Mouse (Mus musculus) heart, adult 2 months (tissue): ENCODE results near the gene Ppp6r1. TPM values are rescaled to one million over a fixed set of nuclear protein-coding genes. Genes with fewer than 3 reads are reported as not detected.
"Not testable (repeated sequence)": the region's sequence is repeated elsewhere in the genome, so short reads cannot be mapped to it uniquely, and the experiment has no call there.

Source experiments
- DNase-seq, 2 experiments: peaks; one replicate each; pipeline ENCODE4 v3.0.0; 2021
- H3K27ac ChIP-seq: fragments of 200-600 bp; 2 replicates; pipeline ENCODE4 v1.8.1; 2022
- H3K27me3 ChIP-seq: fragments of 200-500 bp; 2 replicates; pipeline ENCODE4 v1.6.1; 2012; ENCODE audit warnings: mild to moderate bottlenecking, low read length, inconsistent platforms, mixed read lengths; ENCODE audit not compliant: control insufficient read depth, insufficient read depth
- H3K36me3 ChIP-seq: fragments of 200-500 bp; 2 replicates; pipeline ENCODE4 v1.6.1; 2012; ENCODE audit warnings: low read length, inconsistent platforms; ENCODE audit not compliant: control insufficient read depth, insufficient read depth
- H3K4me1 ChIP-seq: fragments of 200-500 bp; 2 replicates; pipeline ENCODE4 v1.6.1; 2011; ENCODE audit warnings: low read length; ENCODE audit not compliant: control insufficient read depth, insufficient read depth
- H3K4me3 ChIP-seq: fragments of 200-600 bp; 2 replicates; pipeline ENCODE4 v1.8.1; 2022
- H3K79me2 ChIP-seq: fragments of 200-500 bp; replicated peaks from 2 replicates; pipeline ENCODE4 v1.6.1; 2012; ENCODE audit warnings: mild to moderate bottlenecking, inconsistent platforms, low read length, moderate library complexity, mixed read lengths; ENCODE audit not compliant: control insufficient read depth, insufficient read depth
- H3K9ac ChIP-seq: fragments of 200-500 bp; 2 replicates; pipeline ENCODE4 v1.6.1; 2012; ENCODE audit warnings: low read depth, mild to moderate bottlenecking, control low read depth, inconsistent platforms, low read length, mixed read lengths
- CTCF ChIP-seq: fragments of 200-600 bp; IDR thresholded peaks from 2 replicates; pipeline ENCODE4 v1.8.1; 2022; ENCODE audit warnings: antibody characterized with exemption, mild to moderate bottlenecking, moderate library complexity
- EP300 ChIP-seq: fragments of 200-500 bp; IDR thresholded peaks from 2 replicates; pipeline ENCODE4 v1.6.1; 2011; ENCODE audit warnings: low read depth, low read length, control low read depth; ENCODE audit not compliant: insufficient read depth
- POLR2A ChIP-seq: fragments of 200-500 bp; IDR thresholded peaks from 2 replicates; pipeline ENCODE4 v1.6.1; 2011; ENCODE audit warnings: mild to moderate bottlenecking, low read depth, low read length, control low read depth; ENCODE audit not compliant: insufficient read depth
- WGBS: fragments of 180-500 bp; shearing (Covaris S2); methylation state at CpG from one replicate; pipeline ENCODE4 v1.1.7; 2018; 5-methylcytosine and 5-hydroxymethylcytosine counted together
- intact Hi-C: fragments of 180-260 bp; cut with DNase I; formaldehyde crosslinking; loops from one replicate; pipeline ENCODE4 v1.15.1; 2025
- polyA plus RNA-seq: library from polyadenylated mRNA; depleted of rRNA; stranded (reverse); fragments of >200 nt; gene quantifications from 2 replicates; pipeline ENCODE4 v1.2.3, GENCODE M21; 2012; rRNA removed
- total RNA-seq, 2 experiments: library from RNA; stranded (reverse); gene quantifications; 2 replicates each; pipeline ENCODE4 v1.2.3; 2021

The Ppp6r1 gene
- total and polyA plus RNA-seq, 3 experiments: 67.1 to 71.9 (median 67.6) TPM

GRCm38 (mm10) chr7:4602969-4603368 lies 55.9 kb downstream of the Ppp6r1 start:
- no peak overlapping the region for H3K27ac ChIP-seq
- no peaks in the 10 kb centered on the region for H3K36me3 ChIP-seq
- 74% methylated on average over 6 of the region's 6 CpGs for WGBS
- intact Hi-C loops: no loop called here
- no peaks in the 10 kb centered on the region for H3K27me3 ChIP-seq
- H3K4me3 ChIP-seq: no peak overlapping the region
- no peaks in the 10 kb centered on the region for H3K79me2 ChIP-seq
- no peak for DNase-seq
- H3K9ac ChIP-seq: no peak overlapping the region
- TF ChIP-seq EP300: no peak
- TF ChIP-seq CTCF: no peak
- no peak for TF ChIP-seq POLR2A
- no peaks in the 10 kb centered on the region for H3K4me1 ChIP-seq

- H3K36me3 ChIP-seq, H3K9ac ChIP-seq, H3K27me3 ChIP-seq, H3K4me3 ChIP-seq, H3K79me2 ChIP-seq, DNase-seq, H3K27ac ChIP-seq, H3K4me1 ChIP-seq, intact Hi-C loops: not testable (repeated sequence)
- 57% methylated on average over 4 of the region's 4 CpGs for WGBS
Measured at GRCm38 (mm10) chr7:4597046-4597445, 61.8 kb downstream of the Ppp6r1 start.

Other genes with a start within 250 kb of the Ppp6r1 start
- 10 to 100 TPM; 31.0 to 34.1 TPM for gene Rdh13, start 213.4 kb downstream of the Ppp6r1 start, total RNA-seq
- 25.1 and 42.5 TPM in 2 replicates for gene Rdh13, start 213.4 kb downstream of the Ppp6r1 start, polyA plus RNA-seq
- 1 to 10 TPM; 3.3 to 3.5 TPM for gene Eps8l1, start 198.3 kb downstream of the Ppp6r1 start, total RNA-seq
- gene Eps8l1, start 198.3 kb downstream of the Ppp6r1 start, polyA plus RNA-seq: 0.74 and 0.82 TPM in 2 replicates
- 10 to 100 TPM; 62.4 to 67.1 TPM for gene Ppp1r12c, start 157.3 kb downstream of the Ppp6r1 start, total RNA-seq
- 47.0 and 53.2 TPM in 2 replicates for gene Ppp1r12c, start 157.3 kb downstream of the Ppp6r1 start, polyA plus RNA-seq
- 10 to 100 TPM; 15.6 to 19.7 TPM for gene Tnnt1, start 142.6 kb downstream of the Ppp6r1 start, total RNA-seq
- gene Tnnt1, start 142.6 kb downstream of the Ppp6r1 start, polyA plus RNA-seq: 9.2 and 12.1 TPM in 2 replicates
- gene Tnni3, start 134.8 kb downstream of the Ppp6r1 start, total RNA-seq: over 10,000 TPM in 1 of 2 experiments, 1,000 to 10,000 TPM in 1; 9,834 to 11,008 TPM
- gene Tnni3, start 134.8 kb downstream of the Ppp6r1 start, polyA plus RNA-seq: 13,898 and 21,553 TPM in 2 replicates
- 1 to 10 TPM; 2.3 to 2.7 TPM for gene Dnaaf3, start 126.6 kb downstream of the Ppp6r1 start, total RNA-seq
- gene Dnaaf3, start 126.6 kb downstream of the Ppp6r1 start, polyA plus RNA-seq: 12.4 and 13.2 TPM in 2 replicates
- gene Syt5, start 111.5 kb downstream of the Ppp6r1 start, total RNA-seq: under 1 TPM; 0.39 to 0.86 TPM
- 0.79 and 2.4 TPM in 2 replicates for gene Syt5, start 111.5 kb downstream of the Ppp6r1 start, polyA plus RNA-seq
- not detected for gene Ptprh, start 55.0 kb downstream of the Ppp6r1 start, total RNA-seq
- 0.03 and 0.06 TPM in 2 replicates for gene Ptprh, start 55.0 kb downstream of the Ppp6r1 start, polyA plus RNA-seq
- gene Tmem86b, start 27.6 kb downstream of the Ppp6r1 start, total RNA-seq: 1 to 10 TPM; 4.2 to 5.3 TPM
- gene Tmem86b, start 27.6 kb downstream of the Ppp6r1 start, polyA plus RNA-seq: 12.8 and 19.2 TPM in 2 replicates
- gene Hspbp1, start 26.0 kb upstream of the Ppp6r1 start, total RNA-seq: 10 to 100 TPM; 31.9 to 35.0 TPM
- 27.0 and 29.7 TPM in 2 replicates for gene Hspbp1, start 26.0 kb upstream of the Ppp6r1 start, polyA plus RNA-seq
- gene Brsk1, start 31.6 kb upstream of the Ppp6r1 start, total RNA-seq: 1 to 10 TPM in 1 of 2 experiments, under 1 TPM in 1; 0.89 to 1.5 TPM
- gene Brsk1, start 31.6 kb upstream of the Ppp6r1 start, polyA plus RNA-seq: 1.7 and 2.2 TPM in 2 replicates
- not detected for gene Tmem150b, start 66.2 kb upstream of the Ppp6r1 start, total RNA-seq
- gene Tmem150b, start 66.2 kb upstream of the Ppp6r1 start, polyA plus RNA-seq: 0.16 and 0.59 TPM in 2 replicates
- gene Kmt5c, start 81.1 kb upstream of the Ppp6r1 start, total RNA-seq: 10 to 100 TPM in 1 of 2 experiments, 1 to 10 TPM in 1; 8.5 to 11.2 TPM
- gene Kmt5c, start 81.1 kb upstream of the Ppp6r1 start, polyA plus RNA-seq: 36.4 and 38.5 TPM in 2 replicates
- 1 to 10 TPM; 1.7 to 3.5 TPM for gene Cox6b2, start 94.1 kb upstream of the Ppp6r1 start, total RNA-seq
- gene Cox6b2, start 94.1 kb upstream of the Ppp6r1 start, polyA plus RNA-seq: 7.7 and 8.6 TPM in 2 replicates
- gene Fam71e2, start 112.3 kb upstream of the Ppp6r1 start, total RNA-seq: not detected
- 0.09 and 0.35 TPM in 2 replicates for gene Fam71e2, start 112.3 kb upstream of the Ppp6r1 start, polyA plus RNA-seq
- not detected for gene Il11, start 123.8 kb upstream of the Ppp6r1 start, total RNA-seq
- gene Il11, start 123.8 kb upstream of the Ppp6r1 start, polyA plus RNA-seq: 0.15 TPM in 1 of 2 replicates, not detected in the other
- gene Tmem190, start 123.9 kb upstream of the Ppp6r1 start, total RNA-seq: not detected
- gene Tmem190, start 123.9 kb upstream of the Ppp6r1 start, polyA plus RNA-seq: 0.29 TPM in 1 of 2 replicates, not detected in the other
- 1 to 10 TPM; 5.3 to 5.4 TPM for gene Tmem238, start 130.6 kb upstream of the Ppp6r1 start, total RNA-seq
- 2.2 and 4.3 TPM in 2 replicates for gene Tmem238, start 130.6 kb upstream of the Ppp6r1 start, polyA plus RNA-seq
- gene Rpl28, start 133.9 kb upstream of the Ppp6r1 start, total RNA-seq: 100 to 1,000 TPM; 492 to 575 TPM
- 135 and 202 TPM in 2 replicates for gene Rpl28, start 133.9 kb upstream of the Ppp6r1 start, polyA plus RNA-seq
- 10 to 100 TPM; 85.1 to 99.1 TPM for gene Ube2s, start 153.6 kb upstream of the Ppp6r1 start, total RNA-seq
- 167 and 265 TPM in 2 replicates for gene Ube2s, start 153.6 kb upstream of the Ppp6r1 start, polyA plus RNA-seq
- gene Shisa7, start 185.7 kb upstream of the Ppp6r1 start, total RNA-seq: under 1 TPM in 1 of 2 experiments, not detected in 1; 0.07 TPM
- 0.09 and 0.12 TPM in 2 replicates for gene Shisa7, start 185.7 kb upstream of the Ppp6r1 start, polyA plus RNA-seq
- gene Isoc2b, start 211.2 kb upstream of the Ppp6r1 start, total RNA-seq: 1 to 10 TPM; 3.5 to 3.8 TPM
- gene Isoc2b, start 211.2 kb upstream of the Ppp6r1 start, polyA plus RNA-seq: 10.0 and 10.3 TPM in 2 replicates
- 10 to 100 TPM; 48.9 to 55.5 TPM for gene Isoc2a, start 218.1 kb upstream of the Ppp6r1 start, total RNA-seq
- 29.3 and 30.6 TPM in 2 replicates for gene Isoc2a, start 218.1 kb upstream of the Ppp6r1 start, polyA plus RNA-seq
- gene Gm36210, start 247.5 kb upstream of the Ppp6r1 start, total RNA-seq: under 1 TPM in 1 of 2 experiments, not detected in 1; 0.18 TPM
- 0.20 and 0.29 TPM in 2 replicates for gene Gm36210, start 247.5 kb upstream of the Ppp6r1 start, polyA plus RNA-seq